Mouse (Mus musculus) layer of hippocampus, postnatal 25 days (tissue): ENCODE data around the gene Acad9. TPM values are rescaled to one million over a fixed set of nuclear protein-coding genes. Genes with fewer than 3 reads are reported as not detected.
"Not testable (repeated sequence)": the region's sequence is repeated elsewhere in the genome, so short reads cannot be mapped to it uniquely, and the experiment has no call there.

Source experiments
- DNase-seq, 2 experiments: peaks; one replicate each; pipeline ENCODE4 v3.0.0; 2022; ENCODE audit warnings: mixed read lengths in 2 of 2, low spot score in 1 of 2; ENCODE audit errors: extremely low spot score in 1 of 2
- total RNA-seq, 2 experiments: library from RNA; stranded (reverse); gene quantifications; 2 replicates each; pipeline ENCODE4 v1.2.3; 2021

Gene Acad9
- total RNA-seq, 2 experiments from 2014 or later = 44.9 to 47.2 TPM

GRCm38 (mm10) chr3:36085394-36085793, 19.6 kb downstream of the Acad9 start:
- no peak for DNase-seq

DNA sequence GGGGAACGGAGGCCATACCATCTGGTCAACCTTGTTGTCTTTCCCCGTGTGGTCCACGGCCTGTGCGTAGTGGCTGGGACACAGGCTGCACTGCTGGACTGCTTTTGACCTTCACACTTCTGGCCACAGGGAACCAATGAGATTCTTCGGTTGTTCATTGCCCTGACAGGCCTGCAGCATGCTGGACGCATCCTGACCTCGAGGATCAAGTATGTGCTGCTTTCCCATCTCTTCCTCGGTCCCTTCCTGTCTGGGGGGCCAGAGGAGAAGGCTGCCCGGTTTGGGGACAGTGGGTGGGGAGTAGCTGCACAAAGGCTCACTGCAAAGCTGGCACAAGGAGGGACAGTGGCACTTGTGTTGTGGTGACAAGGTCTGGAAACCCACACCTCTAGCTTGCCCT, 21.8 kb downstream of the Acad9 start:
- DNase-seq = no peak

DNA sequence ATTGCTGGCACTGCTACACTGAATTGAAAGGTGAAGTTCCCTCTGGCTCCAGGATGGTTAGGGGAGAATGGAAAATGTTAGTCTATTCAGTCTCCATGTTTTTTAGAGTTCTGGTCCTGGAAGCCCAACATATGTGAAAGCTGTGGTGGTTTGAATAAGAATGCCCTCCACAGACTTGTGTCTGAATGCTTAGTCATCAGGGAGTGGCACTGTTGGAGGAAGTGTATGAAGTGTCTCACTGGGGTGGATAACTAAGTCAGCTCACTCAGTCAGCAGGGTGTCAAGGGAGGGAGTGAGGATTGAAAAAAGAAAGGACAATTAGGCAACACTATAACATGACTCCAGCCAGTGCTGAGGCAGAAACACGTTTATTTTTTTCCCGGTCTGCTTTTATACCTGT, 29.6 kb downstream of the Acad9 start:
- no peak for DNase-seq

- DNase-seq = no peak
Observed at GRCm38 (mm10) chr3:36116076-36116475, 50.3 kb downstream of the Acad9 start.

GRCm38 (mm10) chr3:36119684-36120548, 54.1 kb downstream of the Acad9 start:
- DNase-seq = no peak

- DNase-seq = not testable (repeated sequence)
Observed at GRCm38 (mm10) chr3:36126176-36126575, 60.4 kb downstream of the Acad9 start.

DNA sequence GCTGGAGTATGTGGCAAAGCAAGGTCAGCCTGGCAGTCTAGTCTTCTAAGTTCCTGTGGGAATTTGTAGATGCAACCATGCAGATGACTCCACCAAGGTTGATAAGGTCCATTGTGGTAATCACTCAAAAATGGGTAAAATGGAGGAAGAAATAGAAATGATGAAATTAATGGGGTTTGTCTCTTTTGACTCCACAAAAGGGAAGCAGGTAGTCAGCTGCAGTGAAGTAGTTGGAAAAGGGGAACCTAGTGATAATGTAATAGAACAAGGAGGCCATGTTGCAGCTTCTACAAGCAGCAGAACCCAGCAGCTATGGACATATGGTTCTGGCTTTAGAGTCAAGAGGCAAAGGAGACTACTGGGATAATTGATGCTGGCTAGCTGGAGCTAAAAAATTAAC, 70.4 kb downstream of the Acad9 start:
- no peak for DNase-seq

DNA sequence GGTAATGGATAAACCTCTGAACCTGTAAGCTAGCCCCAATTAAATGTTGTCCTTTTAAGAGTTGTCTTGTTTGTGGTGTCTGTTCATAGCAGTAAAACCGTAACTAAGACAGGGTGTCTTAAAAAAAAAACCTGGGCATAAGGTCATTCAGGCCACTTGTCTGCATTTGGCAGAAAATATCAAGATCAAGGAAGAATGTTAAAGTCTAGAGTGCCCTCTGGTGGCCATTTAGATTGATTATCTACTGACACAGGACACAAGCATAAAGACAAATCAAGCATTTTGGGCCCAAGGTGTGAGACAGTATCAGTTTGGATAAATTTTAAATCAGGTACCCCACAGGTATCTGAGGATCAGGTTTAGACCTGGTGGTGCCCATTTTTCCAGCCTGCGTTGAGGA, 71.8 kb downstream of the Acad9 start:
- DNase-seq = no peak

DNA sequence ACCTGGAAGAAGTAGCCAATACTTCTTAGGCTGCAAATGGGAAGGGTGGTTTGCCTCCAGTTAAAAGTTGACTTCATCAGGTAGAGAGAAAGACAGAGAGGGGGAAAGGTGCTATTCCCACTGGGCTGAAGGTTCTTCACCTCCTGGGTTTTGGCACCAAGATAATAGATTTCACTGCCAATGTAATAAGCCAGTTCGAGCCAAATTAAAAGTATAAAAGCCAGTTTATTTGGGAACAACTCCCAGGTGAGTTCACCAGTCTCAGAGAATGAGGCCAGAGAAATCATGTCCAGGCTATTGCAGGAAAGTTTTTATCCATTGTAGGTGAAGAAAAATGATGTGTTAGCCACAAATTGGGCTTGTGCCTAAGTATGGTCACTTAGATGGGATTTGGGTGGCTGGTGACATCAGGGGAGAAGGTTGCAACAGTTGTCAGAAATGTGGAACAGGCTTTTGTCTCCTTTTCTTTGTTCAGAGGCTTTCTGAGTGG, 72.4 kb downstream of the Acad9 start:
- DNase-seq = no peak

DNA sequence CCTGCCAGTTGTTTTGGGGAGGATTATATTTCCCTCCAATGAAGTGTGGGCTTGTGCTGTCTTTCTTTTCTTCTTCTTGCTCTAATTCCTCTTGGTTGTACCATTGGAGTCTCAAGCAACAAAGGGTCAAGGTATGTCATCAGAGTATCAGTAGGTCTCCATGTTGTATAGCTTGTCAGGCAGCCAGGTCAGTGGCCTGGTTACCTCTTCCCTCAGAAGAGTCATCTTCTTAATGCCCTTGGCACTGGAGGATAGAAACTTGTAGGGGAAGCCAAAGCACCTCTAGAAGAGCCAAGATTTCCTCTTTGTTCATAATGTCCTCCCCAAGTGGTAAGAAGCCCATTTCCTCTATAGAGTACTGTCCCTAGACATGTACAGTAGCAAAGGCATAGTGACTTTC, 73.2 kb downstream of the Acad9 start:
- no peak for DNase-seq

Other genes with a start within 250 kb of the Acad9 start
- gene Dcun1d1, start 128.5 kb upstream of the Acad9 start, total RNA-seq = 10 to 100 TPM; 65.0 to 72.9 TPM
- gene Mccc1, start 65.3 kb upstream of the Acad9 start, total RNA-seq = 10 to 100 TPM; 27.4 to 39.4 TPM
- gene Ccdc144b, start 12.4 kb upstream of the Acad9 start, total RNA-seq = not detected
- gene D3Ertd254e, start 85.0 kb downstream of the Acad9 start, total RNA-seq = 10 to 100 TPM; 15.3 to 17.6 TPM
- gene Qrfpr, start 156.3 kb downstream of the Acad9 start, total RNA-seq = 1 to 10 TPM in 1 of 2 experiments, under 1 TPM in 1; 0.77 to 1.3 TPM